Mouse (Mus musculus): ENCODE measurements around the gene Slc39a2.

Slc39a2 gene

GRCm38 (mm10) chr14:51932092-51933020 is 39.7 kb downstream of the Slc39a2 start:
- no peak for DNase-seq (ENCODE audit: low spot score)

DNA sequence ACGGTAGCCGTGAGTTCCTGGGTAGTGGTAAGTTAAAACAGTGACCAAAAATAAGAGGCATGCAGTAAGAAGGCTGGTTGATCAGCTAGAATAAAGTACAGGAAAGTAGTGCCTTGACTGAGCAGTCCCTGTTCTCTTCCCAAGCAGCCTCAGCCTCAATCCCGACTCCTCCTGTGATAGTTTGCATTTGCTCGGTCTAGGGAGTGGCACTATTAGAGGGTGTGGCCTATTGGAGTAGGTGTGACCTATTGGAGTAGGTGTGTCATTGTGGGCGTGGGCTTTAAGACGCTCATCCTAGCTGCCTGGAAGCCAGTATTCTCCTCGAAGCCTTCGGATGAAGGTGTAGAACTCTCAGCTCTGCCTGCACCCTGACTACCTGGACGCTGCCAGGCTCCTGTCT is 46.3 kb downstream of the Slc39a2 start:
- DNase-seq (ENCODE audit: low spot score): no peak

GRCm38 (mm10) chr14:51940944-51941560 is 48.4 kb downstream of the Slc39a2 start:
- DNase-seq (ENCODE audit: low spot score): no peak

DNA sequence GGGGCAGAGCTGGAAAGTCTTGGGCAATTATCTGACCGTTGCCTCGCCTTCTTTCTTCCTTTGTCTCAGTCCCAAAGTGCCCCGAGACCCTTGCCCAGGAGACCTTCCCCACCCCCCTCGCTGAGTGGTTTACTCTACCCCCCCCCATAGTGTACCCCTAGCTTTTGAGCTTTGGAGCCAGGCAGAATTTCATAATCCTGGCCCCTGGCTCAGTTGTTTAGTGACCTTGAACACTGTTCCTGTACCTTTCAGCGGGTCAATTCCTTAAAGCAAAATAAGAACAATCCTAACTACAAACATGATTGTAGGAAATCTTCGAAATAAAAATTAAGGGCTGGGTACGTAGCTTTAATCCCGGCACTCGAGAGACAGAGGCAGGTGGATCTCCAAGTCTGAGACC is 48.9 kb downstream of the Slc39a2 start:
- DNase-seq (ENCODE audit: low spot score): no peak

DNA sequence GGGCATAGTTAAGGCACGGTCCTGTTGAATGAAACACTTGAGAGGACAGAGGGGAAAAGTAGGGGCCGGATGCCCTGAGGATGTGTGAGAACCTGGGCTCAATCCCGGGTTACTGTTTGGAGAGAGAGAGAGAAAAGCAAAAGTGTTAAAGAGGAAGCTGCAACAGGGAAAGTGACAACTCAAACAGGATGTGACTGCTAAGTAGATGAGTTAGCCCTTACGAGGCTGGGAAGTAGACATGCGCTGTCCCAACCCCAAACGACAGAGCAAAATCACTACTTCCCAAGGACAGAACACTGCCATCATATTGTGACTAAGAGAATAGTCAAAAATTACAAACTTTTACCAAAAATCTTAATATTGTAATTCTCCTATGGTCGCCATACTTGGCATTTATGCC is 49.5 kb downstream of the Slc39a2 start:
- DNase-seq (ENCODE audit: low spot score): no peak

DNA sequence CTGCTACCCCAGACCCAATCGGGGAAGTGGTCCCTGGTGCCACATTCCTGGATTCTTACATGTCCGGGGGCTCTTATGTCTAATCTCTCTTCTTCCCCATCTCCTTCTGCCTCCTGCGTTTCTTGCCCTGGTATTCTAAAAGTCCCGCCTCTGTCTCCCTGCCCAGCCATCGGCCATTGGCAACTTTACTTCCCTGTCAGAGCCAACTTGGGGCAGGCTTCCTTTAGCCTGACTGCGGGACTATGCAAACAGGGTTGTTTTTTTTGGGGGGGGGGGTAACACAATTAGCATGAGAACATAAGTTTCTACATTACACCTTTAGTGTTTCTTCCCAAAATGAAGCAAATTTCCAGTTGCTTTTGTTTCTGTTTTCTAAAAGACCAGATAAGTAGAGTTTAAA is 50.6 kb downstream of the Slc39a2 start:
- DNase-seq (ENCODE audit: low spot score): no peak
